Mouse (Mus musculus) lung, postnatal 0 days (tissue): ENCODE results near the gene Tada2a. TPM values are rescaled to one million over a fixed set of nuclear protein-coding genes. Genes with fewer than 3 reads are reported as not detected.

Experiments used
- ATAC-seq: fragments of 200-750 bp; cut with Nextera tagmentation; 2 replicates; pipeline ENCODE4 v1.8.0; 2017; ENCODE audit warnings: moderate library complexity
- DNase-seq: peaks from one replicate; pipeline ENCODE4 v3.0.0-alpha.2; 2016; ENCODE audit warnings: low spot score
- H3K27ac ChIP-seq: fragments of 300-500 bp; sonication (generic); 2 replicates; pipeline ENCODE4 v1.5.1; 2014; ENCODE audit warnings: antibody characterized with exemption, mild to moderate bottlenecking, low read length, mixed read lengths
- H3K27me3 ChIP-seq: fragments of 300-500 bp; sonication (generic); replicated peaks from 2 replicates; pipeline ENCODE4 v1.6.1; 2014; ENCODE audit warnings: low read length, mixed read lengths; ENCODE audit not compliant: insufficient read depth
- H3K36me3 ChIP-seq: fragments of 300-500 bp; sonication (generic); 2 replicates; pipeline ENCODE4 v1.6.1; 2014; ENCODE audit warnings: low read length, mixed read lengths; ENCODE audit not compliant: insufficient read depth
- H3K4me1 ChIP-seq: fragments of 300-500 bp; sonication (generic); 2 replicates; pipeline ENCODE4 v1.6.1; 2014; ENCODE audit warnings: antibody characterized with exemption, low read depth, low read length, mixed read lengths; ENCODE audit not compliant: insufficient read depth
- H3K4me2 ChIP-seq: fragments of 300-500 bp; sonication (generic); replicated peaks from 2 replicates; pipeline ENCODE4 v1.6.1; 2014; ENCODE audit warnings: low read depth, mild to moderate bottlenecking, low read length, moderate library complexity, mixed read lengths
- H3K4me3 ChIP-seq: fragments of 300-500 bp; sonication (generic); 2 replicates; pipeline ENCODE4 v1.5.1; 2014; ENCODE audit warnings: low read depth, low read length
- H3K9ac ChIP-seq: fragments of 300-500 bp; sonication (generic); replicated peaks from 2 replicates; pipeline ENCODE4 v1.6.1; 2014; ENCODE audit warnings: low read depth, mild to moderate bottlenecking
- H3K9me3 ChIP-seq: fragments of 300-500 bp; sonication (generic); 2 replicates; pipeline ENCODE4 v1.6.1; 2016; ENCODE audit warnings: low read length, mixed read lengths
- CTCF ChIP-seq: IDR thresholded peaks from 2 replicates; pipeline ENCODE4 v1.5.1; 2016; ENCODE audit warnings: antibody characterized with exemption, mild to moderate bottlenecking
- EP300 ChIP-seq: IDR thresholded peaks from 2 replicates; pipeline ENCODE4 v1.6.1; 2016; ENCODE audit warnings: antibody characterized with exemption, mild to moderate bottlenecking, control low read depth
- WGBS: fragments of 180-500 bp; shearing (Covaris S2); extraction: QIAGEN DNeasy Blood & Tissue Kit; methylation state at CpG from one replicate; pipeline ENCODE4 v1.1.7; 2014; 5-methylcytosine and 5-hydroxymethylcytosine counted together
- polyA plus RNA-seq: library from polyadenylated mRNA; unstranded; fragments of >200 nt; fragmentation: Nextera tagmentation; extraction: Ambion mirVana; gene quantifications from 2 replicates; pipeline ENCODE4 v1.2.1, GENCODE M21; 2015

Tada2a gene
- polyA plus RNA-seq, 1 experiment from 2014 or later, result 15.0 TPM

DNA sequence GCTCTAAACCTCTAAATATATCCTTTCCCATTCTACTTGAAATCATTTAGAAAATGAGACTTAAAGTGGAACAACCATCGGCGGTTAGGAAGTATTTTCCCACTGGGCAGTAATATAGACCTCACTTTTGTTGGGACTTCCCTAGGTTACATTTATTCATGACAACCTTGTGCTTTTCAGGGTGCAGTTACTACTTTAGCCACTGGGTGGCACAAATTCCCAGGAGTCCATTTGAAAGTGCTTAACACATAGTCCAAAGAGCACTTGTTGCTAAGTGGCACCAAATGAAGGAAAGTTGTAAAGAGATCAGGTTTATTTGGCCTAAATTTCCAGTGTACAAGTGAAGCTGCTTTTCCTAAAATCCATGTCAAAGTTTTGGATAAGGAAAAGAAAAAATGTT is 12.4 kb upstream of the Tada2a start:
- TF ChIP-seq EP300 (no peak), CTCF (peak; percentile 86)
- Histone ChIP-seq H3K4me3 (no peak overlapping the region), H3K27ac (no peak overlapping the region), H3K9ac (no peak overlapping the region), H3K4me2 (no peak overlapping the region), H3K27me3 (no peaks in the 10 kb centered on the region), H3K9me3 (no peaks in the 10 kb centered on the region), H3K4me1 (no peaks in the 10 kb centered on the region), H3K36me3 (no peaks in the 10 kb centered on the region)
- peak; percentile 69 for DNase-seq
- peak; percentile 48 for ATAC-seq
- WGBS, result 56% methylated on average over 2 of the region's 2 CpGs

DNA sequence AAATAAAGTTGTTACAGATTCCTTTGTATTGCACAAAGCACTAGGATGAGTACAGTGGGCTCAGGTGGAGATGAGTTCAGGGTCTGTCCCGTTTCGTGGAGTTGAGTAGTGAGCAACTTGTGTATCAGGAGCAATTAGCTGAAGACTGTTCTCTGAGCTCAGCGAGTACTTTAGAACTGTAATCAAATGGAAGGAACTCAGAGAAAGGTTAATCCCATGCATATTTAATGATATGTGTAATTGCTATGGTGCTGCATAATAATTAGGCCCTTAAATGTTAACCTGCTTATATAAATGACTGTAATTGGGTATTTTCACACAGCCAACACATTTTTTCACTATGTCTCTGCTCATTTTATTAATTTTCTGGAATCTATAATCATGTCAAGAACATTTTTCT is 7.1 kb upstream of the Tada2a start:
- 89% methylated on average over 3 of the region's 3 CpGs for WGBS
- H3K4me2 ChIP-seq, result no peak overlapping the region
- H3K9ac ChIP-seq, result no peak overlapping the region
- TF ChIP-seq EP300 (no peak), CTCF (no peak)
- no peak for ATAC-seq
- no peak overlapping the region for H3K27ac ChIP-seq
- H3K27me3 ChIP-seq, result no peaks in the 10 kb centered on the region
- no peaks in the 10 kb centered on the region for H3K36me3 ChIP-seq
- H3K9me3 ChIP-seq, result no peaks in the 10 kb centered on the region
- no peak overlapping the region for H3K4me3 ChIP-seq
- no peak for DNase-seq
- H3K4me1 ChIP-seq, result no peaks in the 10 kb centered on the region

DNA sequence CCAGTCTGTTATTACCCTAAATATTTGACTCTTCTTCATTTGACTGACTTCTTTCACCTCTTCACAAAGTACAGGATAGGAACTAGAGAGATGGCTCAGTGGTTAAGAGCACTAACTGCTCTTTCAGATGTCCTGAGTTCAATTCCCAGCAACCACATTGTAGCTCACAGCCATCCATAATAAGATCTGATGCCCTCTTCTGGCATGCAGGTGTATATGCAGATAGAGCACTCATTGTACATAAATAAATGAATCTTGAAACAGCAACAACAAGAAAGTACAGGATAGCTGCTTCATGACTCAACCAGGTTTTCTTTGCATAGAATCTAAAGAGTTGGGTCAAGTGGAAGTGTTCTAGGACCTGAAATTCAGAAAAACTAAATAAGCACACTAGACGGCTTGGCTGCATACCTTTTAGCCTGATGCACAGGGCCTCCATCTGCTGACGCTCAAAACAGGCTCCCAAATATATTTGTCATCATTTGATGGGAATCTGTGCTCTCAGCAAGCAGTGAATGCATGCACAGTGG is 5.0 kb upstream of the Tada2a start:
- Histone ChIP-seq H3K4me1 (no peaks in the 10 kb centered on the region; the same call in 1 of the 2 replicates), H3K4me3 (no peak overlapping the region), H3K36me3 (no peaks in the 10 kb centered on the region), H3K4me2 (no peak overlapping the region), H3K9me3 (no peaks in the 10 kb centered on the region), H3K27me3 (no peaks in the 10 kb centered on the region), H3K9ac (no peak overlapping the region), H3K27ac (no peak overlapping the region)
- peak; percentile 55; the same call in 1 of the 2 replicates for ATAC-seq
- 66% methylated on average over 2 of the region's 2 CpGs for WGBS
- DNase-seq, result peak; percentile 39
- peak; percentile 71 for TF ChIP-seq EP300
- peak; percentile 60 for TF ChIP-seq CTCF

GRCm38 (mm10) chr11:84129799-84130185 is 392 bp upstream of the Tada2a start:
- DNase-seq (no peak), ATAC-seq (peak; percentile 1; the same call in 1 of the 2 replicates)
- H3K9me3 ChIP-seq, result no peaks in the 10 kb centered on the region
- no peaks in the 10 kb centered on the region for H3K27me3 ChIP-seq
- WGBS, result 8% methylated on average over 11 of the region's 11 CpGs
- 0 out of 2 replicates have a peak overlapping the region, but pooled peaks have one; percentile 16 for H3K9ac ChIP-seq
- H3K4me1 ChIP-seq, result no peaks in the 10 kb centered on the region; the same call in 1 of the 2 replicates
- H3K4me2 ChIP-seq, result peak overlapping the region; percentile 75
- no peak overlapping the region for H3K27ac ChIP-seq
- peaks cover 12% of the 10 kb centered on the region; the same call in 1 of the 2 replicates for H3K36me3 ChIP-seq
- H3K4me3 ChIP-seq, result peak overlapping the region; percentile 81
- no peak for TF ChIP-seq CTCF
- TF ChIP-seq EP300, result no peak

- Histone ChIP-seq H3K36me3 (peaks cover 12% of the 10 kb centered on the region; the same call in 1 of the 2 replicates), H3K9me3 (no peaks in the 10 kb centered on the region), H3K9ac (no peak overlapping the region), H3K4me1 (no peaks in the 10 kb centered on the region; the same call in 1 of the 2 replicates), H3K4me3 (no peak overlapping the region), H3K4me2 (no peak overlapping the region), H3K27me3 (no peaks in the 10 kb centered on the region), H3K27ac (no peak overlapping the region)
- ATAC-seq (no peak), DNase-seq (no peak)
- TF ChIP-seq CTCF, result peak; percentile 28; the same call in 1 of the 2 replicates
- TF ChIP-seq EP300, result no peak
- WGBS, result 71% methylated on average over 4 of the region's 4 CpGs
Observed at GRCm38 (mm10) chr11:84127977-84128376, 1.4 kb downstream of the Tada2a start.

DNA sequence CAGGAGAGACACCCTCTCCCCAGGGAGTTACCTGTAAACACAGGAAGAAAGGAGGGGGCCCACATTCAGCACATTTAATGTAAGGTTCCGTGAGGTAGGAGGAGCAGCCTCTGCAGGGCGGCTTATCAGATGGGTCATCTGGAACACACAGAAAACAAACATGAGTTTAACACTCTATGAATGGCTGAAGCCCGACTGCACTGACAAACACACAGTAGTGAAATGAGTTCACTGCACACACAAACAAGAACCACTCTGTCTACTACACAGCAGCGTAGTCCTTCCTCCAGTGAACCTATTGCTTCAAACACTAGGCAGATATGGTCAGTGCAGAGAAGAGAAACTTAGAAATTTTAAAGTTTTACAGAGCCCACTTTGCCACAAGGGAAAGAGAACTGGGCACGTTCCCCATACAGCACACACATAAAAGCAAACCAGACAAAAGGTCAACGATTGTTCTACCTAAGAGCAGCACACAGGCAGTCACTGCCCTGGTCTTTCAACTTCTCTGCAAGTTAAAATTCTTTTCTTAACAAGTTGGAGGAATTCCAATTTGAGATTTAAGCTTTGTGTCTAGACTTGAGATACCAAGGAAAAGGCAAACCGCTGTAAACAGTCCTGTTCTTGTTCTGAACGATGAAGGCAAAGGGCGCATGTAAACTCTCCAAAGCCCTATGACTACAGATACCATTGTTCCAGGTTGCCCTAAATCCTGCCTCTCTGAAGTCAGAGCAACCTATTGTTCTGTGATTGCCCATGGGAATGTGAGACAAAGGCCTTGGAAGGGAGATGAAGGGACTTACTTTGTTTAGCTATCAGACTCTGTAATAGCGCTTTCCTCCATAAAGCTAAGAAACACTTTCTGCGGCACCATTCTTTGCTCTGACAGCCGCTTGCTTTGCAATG is 8.1 kb downstream of the Tada2a start:
- peaks cover 14% of the 10 kb centered on the region for H3K36me3 ChIP-seq
- no peak overlapping the region for H3K4me2 ChIP-seq
- ATAC-seq (peak; percentile 44; the same call in 1 of the 2 replicates), DNase-seq (no peak)
- TF ChIP-seq CTCF (no peak), EP300 (no peak)
- H3K4me3 ChIP-seq, result no peak overlapping the region
- no peaks in the 10 kb centered on the region for H3K27me3 ChIP-seq
- H3K9ac ChIP-seq, result no peak overlapping the region
- WGBS, result 53% methylated on average over 12 of the region's 12 CpGs
- H3K9me3 ChIP-seq, result no peaks in the 10 kb centered on the region
- peak overlapping the region; percentile 51; the same call in 1 of the 2 replicates for H3K27ac ChIP-seq
- H3K4me1 ChIP-seq, result no peaks in the 10 kb centered on the region
